Mouse (Mus musculus): Measurements from ENCODE around the gene Fbxo7. TPM values are rescaled to one million over a fixed set of nuclear protein-coding genes. Genes with fewer than 3 reads are reported as not detected.
A peak's percentile ranks its signal among the peaks of the same experiment; 100 is the strongest.
"Not testable (repeated sequence)": the region's sequence is repeated elsewhere in the genome, so short reads cannot be mapped to it uniquely, and the experiment has no call there.

The Fbxo7 gene
- 10 to 100 TPM; 15.3 to 18.8 (median 17.1) TPM for total RNA-seq (2022)

GRCm38 (mm10) chr10:86021749-86022473 lies at the start of gene Fbxo7:
Fbxo7 (plus strand) TSS chr10:86021972.
- DNase-seq (ENCODE audit: low spot score), result peak; percentile 82

- DNase-seq (ENCODE audit: low spot score), result no peak
Observed at GRCm38 (mm10) chr10:85972915-85973314, 48.9 kb upstream of the Fbxo7 start.

GRCm38 (mm10) chr10:85989412-85990115 lies 32.2 kb upstream of the Fbxo7 start:
- DNase-seq (ENCODE audit: low spot score), result no peak

GRCm38 (mm10) chr10:85992412-85992811 lies 29.4 kb upstream of the Fbxo7 start:
- no peak for DNase-seq (ENCODE audit: low spot score)

- no peak for DNase-seq (ENCODE audit: low spot score)
Observed at GRCm38 (mm10) chr10:85993836-85994235, 27.9 kb upstream of the Fbxo7 start.

GRCm38 (mm10) chr10:85994543-85995104 lies 27.1 kb upstream of the Fbxo7 start:
- DNase-seq (ENCODE audit: low spot score), result no peak

GRCm38 (mm10) chr10:86000447-86000846 lies 21.3 kb upstream of the Fbxo7 start:
- no peak for DNase-seq (ENCODE audit: low spot score)

- no peak for DNase-seq (ENCODE audit: low spot score)
Observed at GRCm38 (mm10) chr10:86006455-86006854, 15.3 kb upstream of the Fbxo7 start.

GRCm38 (mm10) chr10:86009688-86010087 lies 12.1 kb upstream of the Fbxo7 start:
- DNase-seq (ENCODE audit: low spot score), result no peak

- DNase-seq (ENCODE audit: low spot score), result no peak
Observed at GRCm38 (mm10) chr10:86010636-86011035, 11.1 kb upstream of the Fbxo7 start.

- no peak for DNase-seq (ENCODE audit: low spot score)
Observed at GRCm38 (mm10) chr10:86011172-86011571, 10.6 kb upstream of the Fbxo7 start.

- DNase-seq (ENCODE audit: low spot score), result no peak
Observed at GRCm38 (mm10) chr10:86011781-86012180, 10.0 kb upstream of the Fbxo7 start, which contains the start of gene Bpifc. Bpifc (minus strand) TSS chr10:86011895.

GRCm38 (mm10) chr10:86017781-86018180 lies 4.0 kb upstream of the Fbxo7 start:
- DNase-seq (ENCODE audit: low spot score), result no peak

- DNase-seq (ENCODE audit: low spot score), result no peak
Observed at GRCm38 (mm10) chr10:86018813-86019212, 3.0 kb upstream of the Fbxo7 start.

GRCm38 (mm10) chr10:86021408-86021748 lies 394 bp upstream of the Fbxo7 start:
- no peak for DNase-seq (ENCODE audit: low spot score)

- DNase-seq (ENCODE audit: low spot score), result no peak
Observed at GRCm38 (mm10) chr10:86022474-86022816, 673 bp downstream of the Fbxo7 start.

- DNase-seq (ENCODE audit: low spot score), result no peak
Observed at GRCm38 (mm10) chr10:86023149-86023548, 1.4 kb downstream of the Fbxo7 start.

- no peak for DNase-seq (ENCODE audit: low spot score)
Observed at GRCm38 (mm10) chr10:86025906-86026305, 4.1 kb downstream of the Fbxo7 start.

- no peak for DNase-seq (ENCODE audit: low spot score)
Observed at GRCm38 (mm10) chr10:86026354-86026753, 4.6 kb downstream of the Fbxo7 start.

GRCm38 (mm10) chr10:86026807-86027206 lies 5.0 kb downstream of the Fbxo7 start:
- DNase-seq (ENCODE audit: low spot score), result not testable (repeated sequence)

- DNase-seq (ENCODE audit: low spot score), result no peak
Observed at GRCm38 (mm10) chr10:86030743-86031142, 9.0 kb downstream of the Fbxo7 start.

- DNase-seq (ENCODE audit: low spot score), result no peak
Observed at GRCm38 (mm10) chr10:86032517-86032916, 10.7 kb downstream of the Fbxo7 start.

All from heart, adult 8-10 months (tissue).